Mouse (Mus musculus): ENCODE measurements around the gene Tgds.

DNA sequence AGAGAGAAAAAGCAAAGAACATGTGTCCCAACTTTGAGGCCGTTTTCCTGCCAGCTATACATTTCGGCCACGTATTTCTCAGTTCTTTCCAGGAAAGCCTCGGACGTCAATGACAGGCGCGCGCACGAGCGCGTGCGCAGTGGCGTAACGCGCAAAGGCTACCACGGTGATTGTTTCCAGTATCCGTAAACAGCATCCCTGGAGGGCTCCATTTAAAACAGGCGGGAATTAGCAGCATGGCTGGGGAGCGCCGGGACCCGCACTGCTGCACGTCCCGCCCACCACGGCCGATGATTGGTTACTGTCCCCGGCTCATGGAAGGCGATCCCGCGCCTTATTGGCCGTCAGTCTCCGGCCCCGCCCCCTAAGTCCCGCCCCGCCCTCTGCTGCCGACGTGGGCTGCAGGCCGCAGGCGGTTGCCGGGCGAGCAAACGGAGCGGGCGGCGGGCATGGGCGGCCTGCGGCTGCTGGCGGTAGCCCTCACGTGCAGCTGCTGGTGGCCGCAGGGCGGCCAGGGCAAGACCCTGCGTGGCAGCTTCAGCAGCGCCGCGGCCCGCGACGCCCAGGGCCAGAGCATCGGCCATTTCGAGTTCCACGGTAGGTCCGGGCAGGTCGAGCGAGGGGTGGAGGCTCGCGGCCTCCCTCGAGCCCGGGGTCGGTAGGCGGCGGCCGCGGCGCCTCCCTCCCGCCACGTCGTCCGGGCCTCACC, 4.3 kb upstream of the Tgds start, which contains the start of gene Gpr180:
- TF ChIP-seq CTCF (IDR thresholded peaks at IDR 0.05) (no peak), EP300 (IDR thresholded peaks at IDR 0.05) (no peak)

Measured in lung, postnatal 0 days (tissue).